Comparison of ENCODE assay signal across 27 mouse cellular contexts in genomic region chr14:37095556-37095955, GRCm38 (mm10). TPM values are rescaled to one million over a fixed set of nuclear protein-coding genes. Genes with fewer than 3 reads are reported as not detected.
"Had no signal": no experiment of that assay in that cellular context is flagged by ENCODE, and none has a peak within 500 bp of the region (broad histone marks: within the 10 kb centered on the region; RNA-seq: fewer than 3 reads in every experiment).

No protein-coding gene starts in this region.

- H3K9me3 ChIP-seq: lung, embryonic 15.5 days; midbrain, embryonic 13.5 days; neural tube, embryonic 13.5 days; neural tube, embryonic 15.5 days had no signal

- H3K9ac ChIP-seq: lung, embryonic 15.5 days; midbrain, embryonic 13.5 days; neural tube, embryonic 13.5 days; neural tube, embryonic 15.5 days had no signal

- ATAC-seq: lung, postnatal 0 days; midbrain, embryonic 13.5 days; midbrain, embryonic 16.5 days had no signal

- H3K36me3 ChIP-seq: lung, embryonic 15.5 days; midbrain, embryonic 13.5 days; neural tube, embryonic 13.5 days; neural tube, embryonic 15.5 days had no signal

- H3K27ac ChIP-seq: lung, embryonic 15.5 days; macrophage; midbrain, embryonic 13.5 days; neural tube, embryonic 13.5 days; neural tube, embryonic 15.5 days had no signal

- DNase-seq: lung, adult 2 months; lung, postnatal 14 days; lung, postnatal 36 days; retina, postnatal 1 day; right cerebral cortex, adult 18-20 months; right cerebral cortex, postnatal 25 days; right cerebral cortex, postnatal 4 days; spleen, adult 18-20 months; thymus, adult 18-20 months; thymus, postnatal 14 days; thymus, postnatal 36 days had no signal

- H3K4me2 ChIP-seq: lung, embryonic 15.5 days; midbrain, embryonic 11.5 days; midbrain, embryonic 13.5 days; neural tube, embryonic 13.5 days; neural tube, embryonic 15.5 days had no signal

- H3K4me3 ChIP-seq: lung, embryonic 15.5 days; megakaryocyte, embryonic 14.5 days; midbrain, embryonic 13.5 days; myocyte; neural tube, embryonic 13.5 days; neural tube, embryonic 15.5 days had no signal

RNA-seq across cellular contexts. Expression of gene Cdhr1, which starts 2.6 kb away (rescaled TPM):
- total RNA-seq: megakaryocyte progenitor cell, adult 5-6 weeks had no signal
- polyA plus RNA-seq: macrophage had no signal

RNA-seq across cellular contexts. Expression of gene 2610528A11Rik, which starts 18.3 kb away (rescaled TPM):
- polyA plus RNA-seq: midbrain, embryonic 11.5 days; midbrain, embryonic 13.5 days; midbrain, embryonic 16.5 days; neural tube, embryonic 11.5 days had no signal

RNA-seq across cellular contexts. Expression of gene Lrit2, which starts 27.8 kb away (rescaled TPM):
- total RNA-seq: megakaryocyte progenitor cell, adult 5-6 weeks had no signal
- polyA plus RNA-seq: lung, adult 2 months; lung, embryonic 15.5 days; lung, postnatal 0 days; macrophage; midbrain, embryonic 11.5 days; midbrain, embryonic 16.5 days; myocyte; neural tube, embryonic 11.5 days; neural tube, embryonic 13.5 days; neural tube, embryonic 15.5 days; small intestine, adult 2 months; stomach, embryonic 14.5 days; stomach, embryonic 16.5 days; thymus, postnatal 0 days had no signal

RNA-seq across cellular contexts. Expression of gene Lrit1, which starts 40.9 kb away (rescaled TPM):
- total RNA-seq: megakaryocyte progenitor cell, adult 5-6 weeks had no signal
- polyA plus RNA-seq: lung, adult 2 months; lung, embryonic 15.5 days; lung, postnatal 0 days; macrophage; midbrain, embryonic 11.5 days; midbrain, embryonic 13.5 days; midbrain, embryonic 16.5 days; myocyte; neural tube, embryonic 11.5 days; neural tube, embryonic 13.5 days; neural tube, embryonic 15.5 days; small intestine, adult 2 months; stomach, embryonic 14.5 days; stomach, embryonic 16.5 days; thymus, postnatal 0 days had no signal
